ENCODE assay signal across 1 mouse cellular context in genomic region chr2:103894981-103895676, GRCm38 (mm10).
TF ChIP-seq lines count a peak whose summit lies in the region.

No protein-coding gene starts in this region.

TF ChIP-seq in MEL, 35 proteins besides CTCF, POLR2A, EP300 and RAD21 (continued from another document):
- peak; percentile 40; the same call in 1 of the 2 replicates for TF ChIP-seq HCFC1 (IDR thresholded peaks at IDR 0.05; ENCODE audit: low read depth, low read length)
- TF ChIP-seq MYC (IDR thresholded peaks at IDR 0.05; ENCODE audit: low read depth, low read length): peak; percentile 45; the same call in 1 of the 2 replicates
- peak; percentile 25; the same call in 1 of the 2 replicates for TF ChIP-seq MXI1 (IDR thresholded peaks at IDR 0.05; ENCODE audit: low read depth, low read length)
- no peak for TF ChIP-seq ZNF384 (IDR thresholded peaks at IDR 0.05; ENCODE audit: low read depth, low read length)
- peak; percentile 64 for TF ChIP-seq TBP (IDR thresholded peaks at IDR 0.05; ENCODE audit: low read depth, low read length)
- no peak for TF ChIP-seq NRF1 (IDR thresholded peaks at IDR 0.05; ENCODE audit: insufficient read depth, low read depth, low read length, poor library complexity, severe bottlenecking)
TF ChIP-seq in MEL: peak in this region for 8.
